Mouse (Mus musculus) testis, adult 2 months (tissue): ENCODE data around the gene Exosc9. TPM values are rescaled to one million over a fixed set of nuclear protein-coding genes. Genes with fewer than 3 reads are reported as not detected.
"Not testable (repeated sequence)": the region's sequence is repeated elsewhere in the genome, so short reads cannot be mapped to it uniquely, and the experiment has no call there.

Experiments used
- H3K27ac ChIP-seq: fragments of 200-500 bp; 2 replicates; pipeline ENCODE4 v1.5.1; 2012; ENCODE audit warnings: low read depth, low read length; ENCODE audit not compliant: control insufficient read depth, insufficient read depth
- H3K27me3 ChIP-seq: fragments of 200-500 bp; 2 replicates; pipeline ENCODE4 v1.6.1; 2012; ENCODE audit warnings: mild to moderate bottlenecking, low read length, moderate library complexity; ENCODE audit not compliant: control insufficient read depth, insufficient read depth
- H3K36me3 ChIP-seq: fragments of 200-500 bp; 2 replicates; pipeline ENCODE4 v1.6.1; 2012; ENCODE audit warnings: mild to moderate bottlenecking, low read length; ENCODE audit not compliant: control insufficient read depth, insufficient read depth
- H3K4me1 ChIP-seq: fragments of 200-500 bp; 2 replicates; pipeline ENCODE4 v1.6.1; 2012; ENCODE audit warnings: low read length; ENCODE audit not compliant: control insufficient read depth, insufficient read depth
- H3K4me3 ChIP-seq: fragments of 200-500 bp; 2 replicates; pipeline ENCODE4 v1.5.1; 2012; ENCODE audit warnings: low read depth, mild to moderate bottlenecking, low read length, moderate library complexity, mixed read lengths; ENCODE audit not compliant: control insufficient read depth
- CTCF ChIP-seq: fragments of 200-500 bp; IDR thresholded peaks from 2 replicates; pipeline ENCODE4 v1.5.1; 2012; ENCODE audit warnings: low read depth, mild to moderate bottlenecking, inconsistent platforms, low read length, moderate library complexity; ENCODE audit not compliant: control insufficient read depth, insufficient read depth, insufficient replicate concordance
- POLR2A ChIP-seq: fragments of 200-500 bp; IDR thresholded peaks from 2 replicates; pipeline ENCODE4 v1.6.1; 2012; ENCODE audit warnings: low read depth, mild to moderate bottlenecking, inconsistent platforms, low read length, moderate library complexity; ENCODE audit not compliant: control insufficient read depth
- polyA plus RNA-seq: library from polyadenylated mRNA; depleted of rRNA; stranded (reverse); fragments of >200 nt; gene quantifications from 2 replicates; pipeline ENCODE4 v1.2.3, GENCODE M21; 2012

Exosc9 gene
- polyA plus RNA-seq, 1 experiment = 21.9 TPM

DNA sequence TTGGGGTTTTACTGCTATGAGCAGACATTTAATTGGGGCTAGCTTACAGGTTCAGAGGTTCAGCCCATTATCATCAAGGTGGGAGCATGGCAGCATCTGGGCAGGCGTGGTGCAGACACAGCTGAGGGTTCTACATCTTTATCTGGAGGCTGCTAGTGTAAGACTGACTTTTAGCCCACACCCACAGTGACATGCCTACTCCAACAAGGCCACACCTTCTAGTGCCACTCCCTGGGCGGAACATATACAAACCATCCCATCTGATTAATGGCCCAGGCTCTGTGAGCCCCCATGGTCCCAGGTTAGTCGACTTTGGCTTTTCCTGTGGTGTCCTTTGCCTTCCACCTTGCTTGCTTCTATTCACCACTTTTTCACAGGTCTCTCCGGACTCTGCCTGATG lies 7.2 kb downstream of the Exosc9 start:
- Histone ChIP-seq H3K27me3 (no peaks in the 10 kb centered on the region), H3K4me1 (no peaks in the 10 kb centered on the region), H3K27ac (no peak overlapping the region), H3K4me3 (no peak overlapping the region), H3K36me3 (peaks cover 3% of the 10 kb centered on the region)
- no peak for TF ChIP-seq CTCF
- no peak for TF ChIP-seq POLR2A

DNA sequence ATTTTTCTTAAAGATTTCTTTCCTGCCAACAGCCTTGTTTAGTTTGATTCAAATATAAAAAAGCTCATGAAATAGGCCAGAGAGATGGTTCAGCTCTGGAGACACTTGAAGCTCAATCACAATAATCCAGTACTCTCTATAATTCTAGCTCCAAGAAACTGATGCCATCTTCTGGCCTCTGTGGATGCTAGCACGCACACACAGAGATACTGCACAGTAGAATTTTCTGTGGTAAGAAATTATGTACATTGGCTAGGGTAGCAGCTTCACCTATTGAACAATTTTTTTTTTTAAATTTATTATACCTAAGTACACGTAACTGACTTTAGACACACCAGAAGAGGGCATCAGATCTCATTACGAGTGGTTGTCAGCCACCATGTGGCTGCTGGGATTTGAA lies 11.3 kb downstream of the Exosc9 start:
- Histone ChIP-seq H3K36me3 (peaks cover 4% of the 10 kb centered on the region), H3K4me1 (no peaks in the 10 kb centered on the region), H3K4me3 (no peak overlapping the region), H3K27me3 (no peaks in the 10 kb centered on the region), H3K27ac (no peak overlapping the region)
- TF ChIP-seq POLR2A = no peak
- no peak for TF ChIP-seq CTCF

DNA sequence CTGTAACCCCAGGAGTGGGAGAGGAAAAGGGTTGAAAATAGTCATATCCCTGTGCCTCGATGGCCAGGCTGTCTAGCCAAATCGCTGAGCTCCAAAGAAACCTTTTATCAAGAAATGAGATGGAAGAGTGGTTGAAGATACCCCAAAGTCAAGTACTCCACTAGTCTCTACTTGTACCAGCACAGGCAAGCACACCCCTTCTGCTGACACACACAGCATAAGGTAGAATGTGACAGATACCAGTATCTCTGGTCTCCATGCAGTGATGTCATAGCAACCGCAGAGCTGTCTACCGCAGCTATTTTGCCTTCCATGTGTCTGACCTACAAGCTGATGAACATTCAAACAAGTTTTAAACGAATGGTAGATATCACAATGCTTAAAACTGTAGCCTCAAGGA lies 17.4 kb downstream of the Exosc9 start:
- Histone ChIP-seq H3K4me3 (no peak overlapping the region), H3K4me1 (peaks cover 3% of the 10 kb centered on the region; the same call in 1 of the 2 replicates), H3K36me3 (peaks cover 1% of the 10 kb centered on the region; the same call in 1 of the 2 replicates)

DNA sequence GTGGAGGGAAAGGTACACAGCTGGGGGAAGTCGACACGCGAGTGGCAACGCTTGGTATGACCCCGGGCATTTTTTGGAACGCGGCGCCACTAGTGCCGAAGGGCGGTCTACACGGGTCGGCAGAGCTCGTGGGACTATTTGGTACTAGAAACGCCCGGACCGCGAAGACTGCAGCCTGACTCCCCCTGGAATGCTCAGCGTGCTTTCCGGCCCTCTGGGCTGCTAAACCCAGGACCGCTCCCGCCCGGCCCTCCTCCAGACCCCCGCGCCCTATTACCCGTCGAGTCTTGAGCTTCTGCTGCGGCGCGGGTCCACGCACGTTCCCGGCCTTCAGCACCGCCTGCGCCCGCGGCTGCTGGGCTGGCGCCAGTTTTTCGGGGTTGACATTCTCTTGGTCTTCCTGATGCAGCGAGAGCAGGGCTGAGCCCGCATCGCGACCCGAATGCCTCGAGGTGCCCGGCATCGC lies 19.0 kb downstream of the Exosc9 start:
- no peaks in the 10 kb centered on the region; the same call in 1 of the 2 replicates for H3K36me3 ChIP-seq
- no peak for TF ChIP-seq POLR2A
- TF ChIP-seq CTCF = no peak
- H3K4me1 ChIP-seq = peaks cover 3% of the 10 kb centered on the region; the same call in 1 of the 2 replicates
- H3K4me3 ChIP-seq = peak overlapping the region; percentile 98
- peak overlapping the region; percentile 10; the same call in 1 of the 2 replicates for H3K27ac ChIP-seq
- no peaks in the 10 kb centered on the region for H3K27me3 ChIP-seq

More for the DNA sequence above, 17.4 kb downstream of the Exosc9 start:
- TF ChIP-seq CTCF (no peak), POLR2A (no peak)
- H3K27me3 ChIP-seq = no peaks in the 10 kb centered on the region
- no peak overlapping the region for H3K27ac ChIP-seq

DNA sequence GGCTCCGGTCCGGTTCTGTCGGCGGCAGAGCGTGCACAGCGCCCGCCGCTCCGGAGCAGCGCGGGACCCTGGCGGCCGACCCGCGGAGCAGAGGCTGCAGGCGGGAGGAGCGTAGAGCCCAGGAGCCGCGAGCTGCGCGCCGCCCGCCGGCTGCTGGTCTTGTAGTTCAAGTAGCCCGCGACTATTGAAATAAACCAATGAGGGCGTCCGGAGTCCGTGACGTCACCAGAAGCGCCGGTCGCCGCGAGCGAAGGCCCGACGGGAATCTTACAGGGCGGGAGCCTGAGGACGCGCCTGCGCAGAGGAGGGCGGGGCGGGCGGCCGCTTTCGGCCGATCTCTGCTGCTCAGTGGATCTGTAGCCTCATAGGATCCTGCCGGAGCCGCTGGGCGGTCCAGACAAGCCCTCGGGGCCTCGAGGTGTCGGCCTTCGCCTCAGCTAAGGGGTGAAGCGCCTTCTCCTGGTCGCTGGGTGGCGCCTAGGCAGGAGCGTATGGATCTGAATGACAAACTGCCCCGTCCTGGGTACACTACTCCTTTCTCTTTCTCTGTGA lies 19.5 kb downstream of the Exosc9 start, which contains the start of gene Ccna2:
Gene Ccna2, minus strand, starts transcription at position 324 of the 552 bp plus-strand sequence.
- peak within 1 kb of the TSS; percentile 98 for H3K27ac ChIP-seq
- peak within 1 kb of the TSS; percentile 98 for H3K4me3 ChIP-seq
- no peaks in the 10 kb centered on the region for H3K36me3 ChIP-seq
- peak; percentile 46; the same call in 1 of the 2 replicates for TF ChIP-seq CTCF
- TF ChIP-seq POLR2A = peak; percentile 83
- no peaks in the 10 kb centered on the region for H3K27me3 ChIP-seq
- peaks cover 3% of the 10 kb centered on the region; the same call in 1 of the 2 replicates for H3K4me1 ChIP-seq

DNA sequence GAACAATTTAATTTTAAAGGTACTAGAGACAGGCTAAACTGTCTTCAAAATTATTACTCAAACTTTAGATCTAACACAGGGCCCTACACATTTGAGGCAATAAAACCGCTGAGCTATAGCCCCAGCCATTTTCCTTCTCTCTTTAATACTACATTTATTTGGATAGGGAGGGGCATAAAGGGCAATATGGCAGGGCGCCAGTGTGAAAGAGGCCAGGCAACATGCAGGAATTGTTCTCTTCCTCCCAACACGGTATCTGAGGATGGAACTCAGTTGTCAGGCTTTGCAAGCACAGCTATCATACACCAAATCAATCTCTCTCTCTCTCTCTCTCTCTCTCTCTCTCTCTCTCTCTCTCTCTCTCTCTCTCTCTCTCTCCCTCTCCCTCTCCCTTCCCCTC lies 46.4 kb downstream of the Exosc9 start:
- Histone ChIP-seq H3K4me1 (no peaks in the 10 kb centered on the region), H3K4me3 (no peak overlapping the region), H3K36me3 (no peaks in the 10 kb centered on the region), H3K27me3 (no peaks in the 10 kb centered on the region), H3K27ac (no peak overlapping the region)
- TF ChIP-seq POLR2A = no peak
- no peak for TF ChIP-seq CTCF

DNA sequence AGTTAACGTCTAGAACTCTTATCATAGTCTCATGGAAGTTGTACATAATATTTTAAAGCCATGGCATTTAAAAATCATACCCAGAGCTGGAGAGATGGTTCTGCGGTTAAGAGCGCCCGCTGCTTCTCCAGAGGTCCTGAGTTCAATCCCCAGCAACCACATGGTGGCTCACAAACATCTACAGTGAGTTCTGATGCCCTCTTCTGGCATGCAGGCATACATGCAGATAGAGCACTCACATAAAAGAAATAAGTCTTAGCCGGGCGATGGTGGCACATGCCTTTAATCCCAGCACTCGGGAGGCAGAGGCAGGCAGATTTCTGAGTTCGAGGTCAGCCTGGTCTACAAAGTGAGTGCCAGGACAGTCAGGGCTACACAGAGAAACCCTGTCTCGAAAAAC lies 47.4 kb downstream of the Exosc9 start:
- not testable (repeated sequence) for H3K36me3 ChIP-seq, H3K27me3 ChIP-seq, H3K27ac ChIP-seq, H3K4me3 ChIP-seq, H3K4me1 ChIP-seq
